Mouse (Mus musculus) intestine, embryonic 16.5 days (tissue): Measurements from ENCODE around the gene Zdhhc19. TPM values are rescaled to one million over a fixed set of nuclear protein-coding genes. Genes with fewer than 3 reads are reported as not detected.

Experiments
- ATAC-seq: fragments of 200-750 bp; cut with Nextera tagmentation; 2 replicates; pipeline ENCODE4 v1.8.0; 2017; ENCODE audit warnings: moderate TSS enrichment, moderate library complexity
- H3K27ac ChIP-seq: fragments of 300-500 bp; sonication (generic); 2 replicates; pipeline ENCODE4 v1.5.1; 2014; ENCODE audit warnings: mild to moderate bottlenecking, low read length
- H3K27me3 ChIP-seq: fragments of 300-500 bp; sonication (generic); replicated peaks from 2 replicates; pipeline ENCODE4 v1.6.1; 2014; ENCODE audit warnings: low read length, control low read depth, mixed read lengths; ENCODE audit not compliant: control insufficient read depth, insufficient read depth
- H3K36me3 ChIP-seq: fragments of 300-500 bp; sonication (generic); 2 replicates; pipeline ENCODE4 v1.6.1; 2014; ENCODE audit warnings: low read length, control low read depth; ENCODE audit not compliant: control insufficient read depth, insufficient read depth
- H3K4me1 ChIP-seq: fragments of 300-500 bp; sonication (generic); 2 replicates; pipeline ENCODE4 v1.6.1; 2014; ENCODE audit warnings: low read length, control low read depth, mixed read lengths; ENCODE audit not compliant: control insufficient read depth, insufficient read depth
- H3K4me2 ChIP-seq: fragments of 300-500 bp; sonication (generic); 2 replicates; pipeline ENCODE4 v1.6.1; 2014; ENCODE audit warnings: low read depth, low read length, control low read depth
- H3K4me3 ChIP-seq: fragments of 300-500 bp; sonication (generic); 2 replicates; pipeline ENCODE4 v1.5.1; 2014; ENCODE audit warnings: mild to moderate bottlenecking, low read length
- H3K9ac ChIP-seq: fragments of 300-500 bp; sonication (generic); 2 replicates; pipeline ENCODE4 v1.6.1; 2014; ENCODE audit warnings: low read depth, low read length
- H3K9me3 ChIP-seq: fragments of 300-500 bp; sonication (generic); 2 replicates; pipeline ENCODE4 v1.6.1; 2016; ENCODE audit warnings: low read length, control low read depth; ENCODE audit not compliant: control insufficient read depth
- WGBS: fragments of 180-500 bp; shearing (Covaris S2); extraction: QIAGEN DNeasy Blood & Tissue Kit; methylation state at CpG from one replicate; pipeline ENCODE4 v1.1.7; 2014; 5-methylcytosine and 5-hydroxymethylcytosine counted together
- polyA plus RNA-seq: library from polyadenylated mRNA; unstranded; fragments of >200 nt; fragmentation: Nextera tagmentation; extraction: Ambion mirVana; gene quantifications from 2 replicates; pipeline ENCODE4 v1.2.1, GENCODE M21; 2015

Gene Zdhhc19
- polyA plus RNA-seq: 2.1 and 3.0 TPM in 2 replicates

DNA sequence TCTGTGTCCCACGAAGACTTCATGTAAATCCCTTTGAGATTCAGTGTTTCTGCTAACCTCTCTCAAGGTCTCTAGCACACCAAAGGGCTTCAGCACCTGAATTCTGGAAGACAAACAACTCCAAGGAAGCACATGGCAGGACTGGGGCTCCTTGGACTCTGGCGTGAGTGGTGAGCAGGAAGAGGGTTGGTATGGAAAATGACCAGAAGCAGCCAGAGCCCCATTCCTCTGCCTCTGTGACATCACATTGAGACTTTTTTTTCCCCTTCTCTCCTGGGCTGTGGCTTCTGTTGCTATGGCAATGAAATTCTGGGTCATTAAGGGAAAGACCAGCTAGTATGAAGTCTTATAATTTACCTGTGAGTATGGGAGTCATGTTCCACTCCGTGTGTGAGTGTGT is at the start of gene Zdhhc19:
TSS of gene Zdhhc19 (plus strand) at position 301 of the 400 bp plus-strand sequence.
- WGBS: 68% methylated on average over 3 of the region's 3 CpGs
- Histone ChIP-seq H3K4me1 (peaks cover 5% of the 10 kb centered on the region), H3K27me3 (no peaks in the 10 kb centered on the region), H3K27ac (no peak within 1 kb of the TSS), H3K36me3 (no peaks in the 10 kb centered on the region), H3K4me3 (no peak within 1 kb of the TSS), H3K9ac (no peak within 1 kb of the TSS), H3K4me2 (no peak within 1 kb of the TSS), H3K9me3 (no peaks in the 10 kb centered on the region)
- no peak for ATAC-seq

DNA sequence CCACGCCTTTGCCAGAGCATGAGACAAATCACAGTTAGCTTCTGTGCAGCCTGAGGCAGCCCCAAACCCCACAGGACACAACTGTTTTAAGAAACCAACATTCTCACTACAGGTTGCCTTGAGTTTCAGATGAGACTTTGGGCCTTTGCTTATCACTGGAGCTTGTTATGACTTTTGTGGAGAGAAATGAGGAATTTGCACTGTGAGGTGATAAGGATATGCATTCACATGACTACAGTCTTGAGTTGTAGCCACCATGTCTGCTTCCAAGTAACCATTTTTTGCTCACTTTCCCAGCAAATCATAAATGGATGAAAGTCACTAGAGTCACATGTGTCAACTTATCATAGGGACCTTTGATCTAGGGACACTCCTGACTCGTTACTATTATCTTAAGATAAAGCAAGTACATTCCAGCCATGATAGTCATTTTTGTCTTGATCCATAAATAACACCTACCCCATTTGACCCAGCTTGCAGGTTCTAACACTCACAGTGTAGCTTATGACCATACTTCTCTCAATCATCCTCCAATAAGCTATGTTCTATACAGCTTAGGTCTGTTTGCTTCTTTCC is 49.4 kb upstream of the Zdhhc19 start:
- ATAC-seq: peak; percentile 87
- H3K9me3 ChIP-seq: no peaks in the 10 kb centered on the region
- H3K4me2 ChIP-seq: no peak overlapping the region
- H3K4me3 ChIP-seq: no peak overlapping the region
- peak overlapping the region; percentile 64 for H3K27ac ChIP-seq
- 64% methylated on average over 2 of the region's 2 CpGs for WGBS
- H3K9ac ChIP-seq: no peak overlapping the region
- H3K27me3 ChIP-seq: no peaks in the 10 kb centered on the region
- no peaks in the 10 kb centered on the region for H3K36me3 ChIP-seq
- H3K4me1 ChIP-seq: 0 out of 2 replicates have a peak, but pooled peaks cover 6% of the 10 kb centered on the region

DNA sequence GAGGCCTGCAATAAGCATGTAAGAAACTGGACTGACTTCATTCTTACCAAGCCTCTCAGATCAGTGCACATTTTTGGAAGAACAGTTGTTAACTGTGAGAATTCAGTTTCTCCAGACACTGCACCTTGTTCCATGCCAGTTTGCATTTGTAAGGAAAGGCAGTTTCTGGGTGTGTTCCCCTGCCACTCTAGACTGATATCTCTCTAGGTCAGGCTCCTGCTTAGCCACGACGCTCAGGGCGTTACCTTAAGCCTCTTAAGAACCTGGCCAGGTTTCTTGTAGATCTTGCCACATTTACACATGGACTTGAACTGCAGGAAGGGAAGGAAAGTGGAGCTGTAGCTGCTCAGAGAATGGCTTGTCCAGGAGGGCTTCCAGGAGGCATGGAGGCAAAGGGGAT is 46.4 kb upstream of the Zdhhc19 start:
- Histone ChIP-seq H3K4me1 (0 out of 2 replicates have a peak, but pooled peaks cover 6% of the 10 kb centered on the region), H3K9ac (no peak overlapping the region), H3K27me3 (no peaks in the 10 kb centered on the region), H3K27ac (peak overlapping the region; percentile 53), H3K4me3 (no peak overlapping the region), H3K4me2 (no peak overlapping the region), H3K9me3 (no peaks in the 10 kb centered on the region), H3K36me3 (peaks cover 1% of the 10 kb centered on the region; the same call in 1 of the 2 replicates)
- 66% methylated on average over 3 of the region's 3 CpGs for WGBS
- peak; percentile 64 for ATAC-seq

DNA sequence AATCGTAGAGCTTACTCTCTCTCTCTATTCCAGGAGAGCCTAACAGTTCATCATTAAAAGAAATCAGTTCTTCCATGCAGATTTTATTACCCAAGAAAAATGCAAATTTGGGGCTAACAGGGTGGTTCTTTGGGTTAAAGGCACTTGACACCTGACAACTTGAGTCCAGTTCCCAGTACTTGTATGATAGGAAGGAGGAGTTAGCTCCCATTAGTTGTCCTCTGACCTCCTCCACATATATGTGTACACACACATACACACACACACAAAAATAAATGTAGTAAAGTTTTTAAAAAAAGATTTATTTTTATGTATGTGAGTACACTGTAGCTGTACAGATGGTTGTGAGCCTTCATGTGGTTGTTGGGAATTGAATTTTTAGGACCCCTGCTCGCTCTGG is 45.9 kb upstream of the Zdhhc19 start:
- 0 out of 2 replicates have a peak, but pooled peaks cover 6% of the 10 kb centered on the region for H3K4me1 ChIP-seq
- H3K27ac ChIP-seq: peak overlapping the region; percentile 53; the same call in 1 of the 2 replicates
- H3K36me3 ChIP-seq: peaks cover 3% of the 10 kb centered on the region; the same call in 1 of the 2 replicates
- no peak for ATAC-seq
- H3K27me3 ChIP-seq: no peaks in the 10 kb centered on the region
- H3K9ac ChIP-seq: no peak overlapping the region
- WGBS: 90% methylated on average over 2 of the region's 2 CpGs
- no peak overlapping the region for H3K4me2 ChIP-seq
- H3K4me3 ChIP-seq: no peak overlapping the region
- H3K9me3 ChIP-seq: no peaks in the 10 kb centered on the region

DNA sequence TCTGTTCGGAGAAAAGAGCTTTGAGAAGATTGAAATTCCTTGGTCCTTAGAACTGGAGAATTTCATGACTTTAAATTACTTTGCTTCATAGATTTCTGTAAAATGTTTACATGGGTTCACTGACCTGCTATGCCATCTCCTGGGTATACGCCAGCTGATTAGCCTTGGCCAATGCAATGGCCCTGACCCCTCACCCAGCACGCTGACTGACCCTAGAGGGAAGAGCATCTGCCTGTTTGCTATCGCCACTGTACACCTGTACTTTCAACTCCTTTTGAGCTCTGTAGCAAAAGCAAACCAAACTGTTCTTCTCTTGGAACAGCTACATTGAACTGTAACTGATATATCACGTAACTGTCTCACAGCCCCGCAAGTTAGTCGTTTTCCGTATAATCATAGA is 43.0 kb upstream of the Zdhhc19 start:
- Histone ChIP-seq H3K36me3 (peaks cover 6% of the 10 kb centered on the region; the same call in 1 of the 2 replicates), H3K27me3 (no peaks in the 10 kb centered on the region), H3K9ac (no peak overlapping the region), H3K4me2 (no peak overlapping the region), H3K9me3 (no peaks in the 10 kb centered on the region), H3K27ac (no peak overlapping the region), H3K4me3 (no peak overlapping the region), H3K4me1 (no peaks in the 10 kb centered on the region)
- ATAC-seq: no peak
- WGBS: 94% methylated on average over 8 of the region's 8 CpGs

DNA sequence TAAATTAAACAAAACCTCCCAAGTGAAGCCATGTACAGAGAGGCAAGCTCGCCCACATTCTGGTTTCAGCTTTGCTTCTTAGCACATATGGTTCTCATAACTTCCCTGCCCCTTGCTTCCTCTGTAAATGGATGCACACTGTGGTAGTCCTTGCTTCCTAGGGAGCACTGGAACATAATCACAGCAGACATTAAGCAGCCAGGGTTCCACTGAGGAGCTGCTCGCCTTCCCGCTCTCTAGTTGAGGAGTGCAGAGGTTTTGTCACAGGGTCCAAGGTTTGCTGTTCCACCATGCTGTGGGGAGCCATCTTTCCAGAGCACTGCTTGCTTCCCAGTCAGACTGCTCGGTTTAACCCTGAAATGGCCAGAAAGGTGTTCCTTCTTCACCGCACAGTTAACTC is 41.4 kb upstream of the Zdhhc19 start:
- WGBS: 90% methylated on average over 5 of the region's 5 CpGs
- peaks cover 6% of the 10 kb centered on the region; the same call in 1 of the 2 replicates for H3K36me3 ChIP-seq
- no peaks in the 10 kb centered on the region for H3K9me3 ChIP-seq
- ATAC-seq: no peak
- H3K9ac ChIP-seq: no peak overlapping the region
- no peaks in the 10 kb centered on the region for H3K27me3 ChIP-seq
- no peak overlapping the region for H3K27ac ChIP-seq
- no peaks in the 10 kb centered on the region for H3K4me1 ChIP-seq
- no peak overlapping the region for H3K4me3 ChIP-seq
- no peak overlapping the region for H3K4me2 ChIP-seq

DNA sequence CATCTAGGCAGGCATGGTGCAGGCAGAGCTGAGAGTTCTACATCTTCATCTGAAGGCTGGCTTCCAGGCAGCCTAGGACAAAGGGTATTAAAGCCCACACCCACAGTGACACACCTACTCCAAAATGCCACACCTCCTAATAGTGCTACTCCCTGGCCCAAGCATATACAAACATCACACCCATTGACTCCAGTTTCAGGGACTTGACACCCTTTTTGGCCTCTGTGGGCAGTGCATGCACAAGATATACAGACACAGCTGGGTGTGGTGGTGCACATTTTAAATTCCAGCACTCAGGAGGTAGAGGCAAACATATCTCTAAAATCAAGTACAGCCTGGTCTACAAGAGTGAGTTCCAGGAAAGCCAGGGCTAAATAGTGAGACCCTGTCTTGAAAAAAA is 40.0 kb upstream of the Zdhhc19 start:
- no peaks in the 10 kb centered on the region for H3K4me1 ChIP-seq
- H3K27me3 ChIP-seq: no peaks in the 10 kb centered on the region
- no peak overlapping the region for H3K4me3 ChIP-seq
- H3K9ac ChIP-seq: no peak overlapping the region
- peaks cover 6% of the 10 kb centered on the region; the same call in 1 of the 2 replicates for H3K36me3 ChIP-seq
- H3K9me3 ChIP-seq: no peaks in the 10 kb centered on the region
- no peak overlapping the region for H3K27ac ChIP-seq
- ATAC-seq: no peak
- no peak overlapping the region for H3K4me2 ChIP-seq

DNA sequence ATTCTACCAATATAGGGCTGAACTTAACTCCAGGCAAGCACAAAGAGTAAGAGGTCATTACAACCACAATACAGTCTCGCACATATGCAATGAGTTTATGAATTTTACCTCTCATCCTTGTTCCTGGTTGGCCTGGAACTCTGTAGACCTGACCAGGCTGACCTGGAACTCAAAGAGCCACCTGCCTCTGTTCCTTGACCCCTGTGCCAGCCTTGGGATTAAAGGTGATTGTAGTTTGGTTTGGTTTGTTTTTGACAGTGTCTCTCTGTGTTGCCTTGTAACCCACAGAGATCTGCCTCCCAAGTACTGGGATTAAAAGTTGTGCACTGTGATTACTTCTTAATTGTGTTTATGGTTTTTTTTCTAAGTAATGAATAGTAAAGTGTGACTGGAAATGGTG is 39.3 kb upstream of the Zdhhc19 start:
- peaks cover 6% of the 10 kb centered on the region; the same call in 1 of the 2 replicates for H3K36me3 ChIP-seq
- H3K9ac ChIP-seq: no peak overlapping the region
- H3K27ac ChIP-seq: 0 out of 2 replicates have a peak overlapping the region, but pooled peaks have one; percentile 3
- WGBS: 76% methylated on average over 1 of the region's 1 CpGs
- H3K4me3 ChIP-seq: no peak overlapping the region
- no peaks in the 10 kb centered on the region for H3K4me1 ChIP-seq
- no peaks in the 10 kb centered on the region for H3K9me3 ChIP-seq
- H3K27me3 ChIP-seq: no peaks in the 10 kb centered on the region
- ATAC-seq: peak; percentile 35; the same call in 1 of the 2 replicates
- H3K4me2 ChIP-seq: no peak overlapping the region

DNA sequence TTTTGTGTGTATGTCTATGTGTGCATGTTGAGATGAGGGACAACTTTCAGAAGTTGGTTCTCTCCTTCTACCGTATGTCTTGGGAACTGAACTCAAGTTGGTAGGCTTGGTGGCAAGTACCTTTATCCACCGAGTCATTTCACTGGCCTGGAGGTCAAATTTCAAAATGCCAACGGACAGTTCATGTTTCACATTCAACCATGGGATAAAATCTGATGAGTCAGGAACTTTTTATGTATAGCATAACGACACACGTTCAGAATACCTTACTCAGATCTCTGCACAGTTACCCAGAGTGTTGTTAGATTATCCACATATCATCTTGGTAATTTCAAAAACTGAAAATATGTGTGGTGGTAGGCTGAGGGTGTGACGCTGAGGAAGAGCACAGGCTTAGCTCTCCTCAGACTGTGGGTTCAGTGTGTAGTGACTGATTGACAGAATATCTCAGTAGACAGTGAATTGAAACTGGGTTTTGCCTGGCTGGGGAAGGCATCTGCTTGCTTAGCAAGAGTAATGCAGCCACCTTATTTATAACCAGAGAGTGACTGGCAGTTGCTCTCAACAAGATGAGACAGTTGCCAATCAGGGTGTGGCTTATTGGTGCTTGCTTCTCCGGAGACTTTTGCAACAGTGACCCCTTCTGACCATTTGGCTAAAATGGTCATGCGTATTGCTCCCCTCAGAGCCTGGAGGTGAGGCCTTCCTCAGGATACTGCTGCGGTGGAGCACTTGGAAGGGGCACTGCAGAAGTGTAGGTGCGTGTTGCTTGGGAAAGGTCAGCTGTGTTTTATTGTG is 38.3 kb upstream of the Zdhhc19 start:
- H3K36me3 ChIP-seq: peaks cover 6% of the 10 kb centered on the region; the same call in 1 of the 2 replicates
- WGBS: 60% methylated on average over 10 of the region's 10 CpGs
- no peak overlapping the region for H3K4me2 ChIP-seq
- H3K4me3 ChIP-seq: no peak overlapping the region
- H3K27ac ChIP-seq: no peak overlapping the region
- no peaks in the 10 kb centered on the region for H3K27me3 ChIP-seq
- no peaks in the 10 kb centered on the region for H3K9me3 ChIP-seq
- no peaks in the 10 kb centered on the region for H3K4me1 ChIP-seq
- no peak overlapping the region for H3K9ac ChIP-seq
- peak; percentile 37 for ATAC-seq
